ENCODE assay signal across 8 mouse cellular contexts in the genomic region with DNA sequence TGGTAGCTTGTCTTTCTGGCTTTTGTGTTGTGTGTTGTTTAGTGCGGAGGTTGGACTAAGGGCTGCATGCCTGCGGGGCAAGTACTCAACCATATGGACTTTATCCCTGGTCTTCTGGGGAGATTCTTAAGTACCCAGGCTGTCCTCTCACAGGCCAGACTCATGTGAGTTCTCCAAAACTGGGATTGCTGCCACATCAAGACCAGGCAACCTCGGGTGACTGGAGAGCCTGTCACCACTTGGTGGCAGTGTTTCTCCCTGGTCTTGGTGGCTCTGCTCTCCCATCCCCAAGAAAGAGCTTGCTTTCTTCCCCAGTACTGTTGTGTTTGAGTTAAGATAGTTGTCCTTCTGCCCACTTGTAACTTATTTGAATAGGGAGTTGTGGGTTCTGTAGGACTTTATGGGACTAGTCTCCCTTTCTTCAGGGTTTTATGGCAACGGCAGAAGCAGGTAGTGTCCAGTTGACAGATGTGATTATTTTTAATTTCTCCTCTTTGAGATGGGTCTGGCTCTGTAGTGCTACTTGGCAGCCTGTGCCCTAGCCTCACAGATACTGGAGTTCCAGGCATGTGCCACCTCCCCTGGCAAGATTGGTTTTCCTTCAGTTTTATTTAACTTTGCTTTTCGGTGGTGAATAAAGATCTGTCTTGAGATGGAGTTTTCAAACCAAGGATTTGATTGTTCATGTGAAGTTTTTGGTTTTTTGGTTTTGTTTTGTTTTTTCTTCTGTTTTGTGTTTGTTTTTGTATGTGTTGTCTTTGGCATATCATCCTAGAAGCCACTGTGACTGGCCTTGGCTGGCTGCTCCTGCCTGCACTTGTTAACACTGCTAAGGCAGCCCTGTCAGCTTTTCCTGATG.
A peak's percentile ranks its signal among the peaks of the same experiment; 100 is the strongest.
DNase-seq lines count a peak whose midpoint lies in the region; ATAC-seq lines count a peak whose summit lies in the region.

No protein-coding gene starts in this region.

- DNase-seq in ZHBTc4 (ENCODE audit: low read depth, low spot score), result peak; percentile 77
- peak; percentile 89 to 92 for DNase-seq in cerebellum, postnatal 14 days
- DNase-seq in frontal cortex, postnatal 36 days (ENCODE audit: low spot score in 2 of 2), result peak; percentile 77 to 88
- DNase-seq in left cerebral cortex, adult 11 months (ENCODE audit: low spot score), result peak; percentile 70
- DNase-seq in lung, postnatal 36 days, result peak; percentile 93
- peak; percentile 85 for DNase-seq in right cerebral cortex, adult 18-20 months
- DNase-seq in urinary bladder, postnatal 36 days (ENCODE audit: low spot score in 2 of 2), result peak; percentile 76 to 88

- no peak overlapping the region for H3K9ac ChIP-seq in hindbrain, embryonic 16.5 days (ENCODE audit: low read depth, low read length)

- 63% methylated on average over 5 of the region's 5 CpGs for WGBS in hindbrain, embryonic 16.5 days

- no peak overlapping the region for H3K4me3 ChIP-seq in hindbrain, embryonic 16.5 days (ENCODE audit: low read length)

- no peaks in the 10 kb centered on the region for H3K36me3 ChIP-seq in hindbrain, embryonic 16.5 days (ENCODE audit: control insufficient read depth, insufficient read depth, low read length)

- H3K27ac ChIP-seq in hindbrain, embryonic 16.5 days (ENCODE audit: low read depth, low read length), result no peak overlapping the region

- H3K4me1 ChIP-seq in hindbrain, embryonic 16.5 days (ENCODE audit: control insufficient read depth, insufficient read depth, low read depth, low read length), result no peaks in the 10 kb centered on the region; the same call in 1 of the 2 replicates

- H3K9me3 ChIP-seq in hindbrain, embryonic 16.5 days (ENCODE audit: control insufficient read depth, low read length), result no peaks in the 10 kb centered on the region

- H3K4me2 ChIP-seq in hindbrain, embryonic 16.5 days (ENCODE audit: low read length), result no peak overlapping the region

- peak; percentile 85 for ATAC-seq in hindbrain, embryonic 16.5 days

- no peaks in the 10 kb centered on the region for H3K27me3 ChIP-seq in hindbrain, embryonic 16.5 days (replicated peaks; ENCODE audit: control insufficient read depth, insufficient read depth, low read length)
